Mouse (Mus musculus): ENCODE measurements around the gene Xrcc1. TPM values are rescaled to one million over a fixed set of nuclear protein-coding genes. Genes with fewer than 3 reads are reported as not detected.

The Xrcc1 gene
- polyA plus RNA-seq, 1 experiment = 129 TPM

DNA sequence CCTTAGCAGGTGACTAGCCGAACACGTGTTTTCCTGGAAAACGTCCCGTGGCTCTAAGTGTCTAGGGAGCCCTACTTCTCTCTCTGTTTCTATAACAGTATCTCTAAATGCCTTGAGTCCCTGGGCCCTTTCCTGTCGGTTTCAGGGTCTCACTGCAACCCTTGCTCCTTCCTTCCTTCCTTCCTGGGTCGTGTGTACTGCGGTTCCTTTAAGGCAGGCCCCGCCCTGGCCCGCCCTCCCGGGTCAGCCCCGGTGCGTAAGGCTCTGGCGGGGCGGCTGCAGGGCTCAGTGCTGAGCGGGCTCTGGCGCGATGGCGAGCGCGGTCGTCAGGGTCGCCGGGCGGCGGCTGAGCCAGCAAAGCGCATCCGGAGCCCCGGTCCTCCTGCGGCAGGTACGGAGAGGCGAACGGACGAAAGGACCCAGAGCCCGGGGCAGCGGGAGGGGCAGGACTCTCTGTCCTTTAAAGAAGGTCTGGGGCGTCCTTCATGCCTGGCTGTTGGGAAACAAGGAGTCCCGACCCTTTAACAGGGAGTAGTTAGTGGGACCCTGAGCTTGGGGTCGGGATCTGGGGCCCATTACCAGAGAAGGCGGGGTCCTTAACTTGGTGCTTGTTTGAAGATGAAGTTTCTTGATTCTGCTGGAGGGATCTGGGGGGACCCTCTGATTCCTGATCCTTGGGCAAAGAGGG is 47.7 kb downstream of the Xrcc1 start:
- TF ChIP-seq CTCF (IDR thresholded peaks at IDR 0.05; ENCODE audit: control insufficient read depth, insufficient read depth, low read length) (no peak), POLR2A (IDR thresholded peaks at IDR 0.05; ENCODE audit: borderline replicate concordance, control insufficient read depth, low read depth, low read length) (peak; percentile 77; the same call in 1 of the 2 replicates)
- H3K27ac ChIP-seq (ENCODE audit: control insufficient read depth, insufficient read depth, low read depth, low read length, poor library complexity) = peak overlapping the region; percentile 57
- under 1% methylated on average over 39 of the region's 39 CpGs for WGBS
- peak overlapping the region; percentile 64 for H3K4me3 ChIP-seq (replicated peaks; ENCODE audit: control insufficient read depth, low read depth, low read length)
- H3K4me1 ChIP-seq (ENCODE audit: control insufficient read depth, insufficient read depth, low read length) = no peaks in the 10 kb centered on the region; the same call in none of the 2 replicates

DNA sequence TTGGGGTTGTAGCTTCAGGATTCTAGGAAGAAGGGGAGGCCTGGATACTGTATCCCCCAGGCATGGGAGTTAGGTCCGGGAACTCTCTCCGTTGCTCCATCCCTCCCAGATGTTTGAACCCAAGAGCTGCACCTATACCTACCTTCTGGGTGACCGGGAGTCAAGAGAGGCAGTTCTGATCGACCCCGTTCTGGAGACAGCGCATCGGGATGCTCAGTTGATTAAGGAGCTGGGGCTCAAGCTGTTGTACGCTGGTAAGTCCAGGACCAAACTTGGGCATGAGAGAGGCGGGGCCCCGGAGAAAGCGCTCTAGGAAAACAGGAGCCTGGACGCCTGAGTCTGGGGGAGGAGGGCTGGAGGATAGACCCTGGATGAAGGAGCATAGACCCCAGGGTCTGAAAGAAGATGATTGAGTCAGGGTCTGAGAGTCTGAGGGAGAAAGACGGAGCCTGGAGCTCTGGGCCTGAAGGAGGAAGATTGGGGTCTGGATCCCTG is 48.3 kb downstream of the Xrcc1 start:
- peak overlapping the region; percentile 64 for H3K4me3 ChIP-seq (replicated peaks; ENCODE audit: control insufficient read depth, low read depth, low read length)
- H3K4me1 ChIP-seq (ENCODE audit: control insufficient read depth, insufficient read depth, low read length) = no peaks in the 10 kb centered on the region; the same call in none of the 2 replicates

GRCm38 (mm10) chr7:24595464-24595863 is 49.4 kb downstream of the Xrcc1 start:
- Histone ChIP-seq H3K4me1 (ENCODE audit: control insufficient read depth, insufficient read depth, low read length) (no peaks in the 10 kb centered on the region; the same call in none of the 2 replicates), H3K27ac (ENCODE audit: control insufficient read depth, insufficient read depth, low read depth, low read length, poor library complexity) (peak overlapping the region; percentile 78), H3K4me3 (replicated peaks; ENCODE audit: control insufficient read depth, low read depth, low read length) (peak overlapping the region; percentile 64)
- 18% methylated on average over 2 of the region's 2 CpGs for WGBS
- TF ChIP-seq CTCF (IDR thresholded peaks at IDR 0.05; ENCODE audit: control insufficient read depth, insufficient read depth, low read length) = no peak
- no peak for TF ChIP-seq POLR2A (IDR thresholded peaks at IDR 0.05; ENCODE audit: borderline replicate concordance, control insufficient read depth, low read depth, low read length)

More for the DNA sequence above, 48.3 kb downstream of the Xrcc1 start:
- peak overlapping the region; percentile 57; the same call in 1 of the 2 replicates for H3K27ac ChIP-seq (ENCODE audit: control insufficient read depth, insufficient read depth, low read depth, low read length, poor library complexity)
- no peak for TF ChIP-seq CTCF (IDR thresholded peaks at IDR 0.05; ENCODE audit: control insufficient read depth, insufficient read depth, low read length)
- TF ChIP-seq POLR2A (IDR thresholded peaks at IDR 0.05; ENCODE audit: borderline replicate concordance, control insufficient read depth, low read depth, low read length) = no peak
- WGBS = 26% methylated on average over 13 of the region's 13 CpGs

GRCm38 (mm10) chr7:24598121-24598520 is 52.0 kb downstream of the Xrcc1 start:
- Histone ChIP-seq H3K4me3 (replicated peaks; ENCODE audit: control insufficient read depth, low read depth, low read length) (no peak overlapping the region), H3K4me1 (ENCODE audit: control insufficient read depth, insufficient read depth, low read length) (peaks cover 1% of the 10 kb centered on the region), H3K27ac (ENCODE audit: control insufficient read depth, insufficient read depth, low read depth, low read length, poor library complexity) (no peak overlapping the region)
- no peak for TF ChIP-seq CTCF (IDR thresholded peaks at IDR 0.05; ENCODE audit: control insufficient read depth, insufficient read depth, low read length)
- no peak for TF ChIP-seq POLR2A (IDR thresholded peaks at IDR 0.05; ENCODE audit: borderline replicate concordance, control insufficient read depth, low read depth, low read length)
- 53% methylated on average over 4 of the region's 4 CpGs for WGBS

DNA sequence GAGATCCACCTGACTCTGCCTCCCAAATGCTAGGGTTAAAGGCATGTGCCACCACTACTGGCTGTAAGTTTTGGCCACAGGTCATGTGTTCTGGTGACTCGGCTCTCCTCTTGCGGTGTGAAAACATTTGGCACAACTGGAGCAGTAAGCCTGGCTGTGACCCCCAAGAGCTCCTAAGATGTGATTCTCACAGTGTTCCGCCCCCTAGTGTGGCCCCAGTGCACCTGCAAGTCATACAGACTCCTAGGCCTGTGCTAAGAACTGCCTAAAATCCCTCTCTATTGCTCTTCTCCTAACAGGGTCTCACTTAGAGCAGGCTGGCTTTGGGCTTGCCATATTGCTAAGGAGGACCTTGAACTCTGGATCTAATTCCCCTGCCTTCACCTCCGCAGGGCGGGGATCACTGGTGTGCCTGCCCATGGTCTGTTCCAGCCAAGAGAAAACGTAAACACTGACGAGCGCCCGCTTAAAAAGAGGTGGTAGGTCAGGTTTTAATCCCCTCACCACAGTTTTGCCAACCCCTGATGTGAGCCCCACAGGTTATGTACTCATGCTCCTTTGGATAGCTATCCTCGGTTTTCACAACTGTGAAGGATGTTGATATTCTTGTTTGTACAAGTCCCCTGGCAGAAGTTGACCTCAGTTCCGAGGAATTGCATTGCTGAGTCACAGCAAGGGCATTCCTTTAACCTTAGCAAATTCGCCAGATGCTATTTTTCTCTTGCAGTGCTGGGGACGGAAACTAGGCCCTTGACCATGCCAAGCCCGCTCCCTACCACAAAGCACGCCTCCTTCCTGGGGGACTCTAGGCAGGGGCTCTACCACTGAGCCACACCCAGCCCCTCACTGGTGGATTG is 53.4 kb downstream of the Xrcc1 start:
- TF ChIP-seq CTCF (IDR thresholded peaks at IDR 0.05; ENCODE audit: control insufficient read depth, insufficient read depth, low read length) (peak; percentile 39; the same call in 1 of the 2 replicates), POLR2A (IDR thresholded peaks at IDR 0.05; ENCODE audit: borderline replicate concordance, control insufficient read depth, low read depth, low read length) (no peak)
- Histone ChIP-seq H3K4me1 (ENCODE audit: control insufficient read depth, insufficient read depth, low read length) (peaks cover 1% of the 10 kb centered on the region), H3K27ac (ENCODE audit: control insufficient read depth, insufficient read depth, low read depth, low read length, poor library complexity) (no peak overlapping the region), H3K4me3 (replicated peaks; ENCODE audit: control insufficient read depth, low read depth, low read length) (no peak overlapping the region)
- WGBS = 89% methylated on average over 15 of the region's 15 CpGs

- TF ChIP-seq CTCF (IDR thresholded peaks at IDR 0.05; ENCODE audit: control insufficient read depth, insufficient read depth, low read length) (peak; percentile 100), POLR2A (IDR thresholded peaks at IDR 0.05; ENCODE audit: borderline replicate concordance, control insufficient read depth, low read depth, low read length) (peak; percentile 52; the same call in 1 of the 2 replicates)
- 4% methylated on average over 13 of the region's 13 CpGs for WGBS
- Histone ChIP-seq H3K27ac (ENCODE audit: control insufficient read depth, insufficient read depth, low read depth, low read length, poor library complexity) (no peak overlapping the region), H3K4me1 (ENCODE audit: control insufficient read depth, insufficient read depth, low read length) (peaks cover 1% of the 10 kb centered on the region), H3K4me3 (replicated peaks; ENCODE audit: control insufficient read depth, low read depth, low read length) (no peak overlapping the region)
Measured at GRCm38 (mm10) chr7:24600941-24601597, 55.0 kb downstream of the Xrcc1 start.

DNA sequence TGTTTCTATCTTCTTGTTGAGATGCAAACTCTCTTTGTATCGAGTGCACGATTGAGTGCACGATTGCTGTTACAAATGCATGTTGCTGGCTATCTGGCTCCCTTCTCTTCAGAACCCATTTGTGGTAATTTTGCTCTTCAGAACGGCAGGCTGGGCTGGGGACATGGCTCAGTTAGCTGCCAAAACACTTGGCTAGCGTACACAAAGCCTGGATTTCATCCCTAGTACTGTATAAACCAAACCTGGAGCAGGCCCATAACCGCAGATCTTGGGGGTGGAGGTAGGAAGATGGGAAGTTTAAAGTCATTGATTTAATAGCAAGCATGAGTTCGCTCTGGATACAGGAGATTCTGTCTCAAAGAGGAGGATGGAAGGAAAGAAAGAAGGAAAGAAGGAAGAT is 59.5 kb downstream of the Xrcc1 start:
- 87% methylated on average over 7 of the region's 7 CpGs for whole genome bisulfite sequencing
- Histone ChIP-seq H3K4me3 (replicated peaks; ENCODE audit: control insufficient read depth, low read depth, low read length) (no peak overlapping the region), H3K4me1 (ENCODE audit: control insufficient read depth, insufficient read depth, low read length) (peaks cover 3% of the 10 kb centered on the region), H3K27ac (ENCODE audit: control insufficient read depth, insufficient read depth, low read depth, low read length, poor library complexity) (no peak overlapping the region)
- TF ChIP-seq CTCF (IDR thresholded peaks at IDR 0.05; ENCODE audit: control insufficient read depth, insufficient read depth, low read length) (no peak), POLR2A (IDR thresholded peaks at IDR 0.05; ENCODE audit: borderline replicate concordance, control insufficient read depth, low read depth, low read length) (no peak)
